ENCODE assay signal across 23 mouse cellular contexts in the genomic region with DNA sequence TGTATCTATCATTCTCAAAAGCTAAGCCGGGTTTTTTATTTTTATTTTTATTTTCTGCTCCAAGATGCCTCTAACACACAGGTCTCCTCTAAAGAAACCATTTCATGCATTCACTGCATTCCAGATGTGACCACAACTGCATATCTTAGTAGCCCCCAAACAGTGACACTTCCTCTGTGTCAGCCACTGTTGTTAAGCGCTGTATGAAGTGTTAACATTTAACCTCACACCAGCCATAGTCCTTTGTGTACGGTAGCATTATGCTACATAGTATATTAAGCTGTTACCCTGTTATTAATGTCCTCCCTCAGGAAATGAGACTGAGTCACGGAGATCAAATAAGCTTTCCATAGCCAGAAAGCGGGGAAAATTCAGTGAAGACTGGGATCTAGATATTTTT.
"Had no signal": no experiment of that assay in that cellular context is flagged by ENCODE, and none has a peak within 500 bp of the region (broad histone marks: within the 10 kb centered on the region; RNA-seq: fewer than 3 reads in every experiment).

No protein-coding gene starts in this region.

- H3K9ac ChIP-seq: heart, embryonic 12.5 days; hindbrain, embryonic 13.5 days; hindbrain, embryonic 15.5 days; limb, embryonic 12.5 days; liver, embryonic 13.5 days; liver, embryonic 15.5 days had no signal

- H3K9me3 ChIP-seq: heart, embryonic 10.5 days; heart, embryonic 12.5 days; hindbrain, embryonic 13.5 days; hindbrain, embryonic 15.5 days; limb, embryonic 10.5 days; liver, embryonic 13.5 days; liver, embryonic 15.5 days had no signal

- H3K27me3 ChIP-seq: heart, embryonic 12.5 days; hindbrain, embryonic 13.5 days; hindbrain, embryonic 15.5 days; limb, embryonic 12.5 days; liver, embryonic 13.5 days; liver, embryonic 15.5 days had no signal

- ATAC-seq: hindbrain, postnatal 0 days; intestine, embryonic 16.5 days had no signal

- H3K4me1 ChIP-seq: heart, embryonic 12.5 days; hindbrain, embryonic 13.5 days; hindbrain, embryonic 15.5 days; limb, embryonic 12.5 days; liver, embryonic 13.5 days; liver, embryonic 15.5 days had no signal

- DNase-seq: gastrocnemius, postnatal 14 days; gastrocnemius, postnatal 36 days; heart, adult 18-20 months; heart, postnatal 10 days; kidney, adult 18-20 months; kidney, adult 9 months; kidney, postnatal 10 days; kidney, postnatal 25 days; kidney, postnatal 4 days; layer of hippocampus, postnatal 36 days; liver; liver, embryonic 13.5 days had no signal

- H3K27ac ChIP-seq: heart, embryonic 10.5 days; hindbrain, embryonic 13.5 days; hindbrain, embryonic 15.5 days; hindbrain, postnatal 0 days; layer of hippocampus, adult 2 months; limb, embryonic 10.5 days; limb, embryonic 12.5 days; liver, embryonic 13.5 days; liver, embryonic 15.5 days had no signal

- H3K4me2 ChIP-seq: heart, embryonic 12.5 days; hindbrain, embryonic 13.5 days; hindbrain, embryonic 15.5 days; limb, embryonic 12.5 days; liver, embryonic 11.5 days; liver, embryonic 13.5 days; liver, embryonic 15.5 days had no signal

- H3K4me3 ChIP-seq: heart, embryonic 10.5 days; heart, embryonic 12.5 days; hindbrain, embryonic 13.5 days; hindbrain, embryonic 15.5 days; layer of hippocampus, adult 2 months; limb, embryonic 10.5 days; limb, embryonic 12.5 days; liver, embryonic 13.5 days; liver, embryonic 15.5 days had no signal

- H3K36me3 ChIP-seq: heart, embryonic 10.5 days; heart, embryonic 12.5 days; hindbrain, embryonic 13.5 days; hindbrain, embryonic 15.5 days; limb, embryonic 10.5 days; limb, embryonic 12.5 days; liver, embryonic 13.5 days; liver, embryonic 15.5 days had no signal
